Mouse (Mus musculus) hindbrain, postnatal 0 days (tissue): ENCODE data around the gene Ppp1ca. TPM values are rescaled to one million over a fixed set of nuclear protein-coding genes. Genes with fewer than 3 reads are reported as not detected.

Experiments
- ATAC-seq: fragments of 200-750 bp; cut with Nextera tagmentation; 2 replicates; pipeline ENCODE4 v1.8.0; 2017; ENCODE audit warnings: mild to moderate bottlenecking, moderate TSS enrichment, moderate library complexity
- DNase-seq: peaks from one replicate; pipeline ENCODE4 v3.0.0-alpha.2; 2015; ENCODE audit warnings: low spot score
- H3K27ac ChIP-seq: fragments of 300-500 bp; sonication (generic); 2 replicates; pipeline ENCODE4 v1.5.1; 2014; ENCODE audit warnings: mild to moderate bottlenecking
- H3K27me3 ChIP-seq: fragments of 300-500 bp; sonication (generic); 2 replicates; pipeline ENCODE4 v1.6.1; 2014; ENCODE audit warnings: low read length, mixed read lengths; ENCODE audit not compliant: insufficient read depth
- H3K36me3 ChIP-seq: fragments of 300-500 bp; sonication (generic); 2 replicates; pipeline ENCODE4 v1.6.1; 2014; ENCODE audit warnings: low read length, mixed read lengths; ENCODE audit not compliant: insufficient read depth
- H3K4me1 ChIP-seq: fragments of 300-500 bp; sonication (generic); 2 replicates; pipeline ENCODE4 v1.6.1; 2014; ENCODE audit warnings: antibody characterized with exemption, low read length, mixed read lengths; ENCODE audit not compliant: insufficient read depth
- H3K4me2 ChIP-seq: fragments of 300-500 bp; sonication (generic); 2 replicates; pipeline ENCODE4 v1.6.1; 2014; ENCODE audit warnings: low read depth, mild to moderate bottlenecking, low read length, moderate library complexity, mixed read lengths
- H3K4me3 ChIP-seq: fragments of 300-500 bp; sonication (generic); 2 replicates; pipeline ENCODE4 v1.5.1; 2014; ENCODE audit warnings: low read length
- H3K9ac ChIP-seq: fragments of 300-500 bp; sonication (generic); replicated peaks from 2 replicates; pipeline ENCODE4 v1.6.1; 2014; ENCODE audit warnings: mild to moderate bottlenecking, low read length, moderate library complexity, mixed read lengths
- H3K9me3 ChIP-seq: fragments of 300-500 bp; sonication (generic); 2 replicates; pipeline ENCODE4 v1.6.1; 2016; ENCODE audit warnings: low read length, mixed read lengths
- CTCF ChIP-seq: IDR thresholded peaks from 2 replicates; pipeline ENCODE4 v1.5.1; 2016; ENCODE audit warnings: antibody characterized with exemption, control low read depth, low read depth
- WGBS: fragments of 180-500 bp; shearing (Covaris S2); extraction: QIAGEN DNeasy Blood & Tissue Kit; methylation state at CpG from one replicate; pipeline ENCODE4 v1.1.7; 2014; 5-methylcytosine and 5-hydroxymethylcytosine counted together
- polyA plus RNA-seq: library from polyadenylated mRNA; unstranded; fragments of >200 nt; fragmentation: Nextera tagmentation; extraction: Ambion mirVana; gene quantifications from 2 replicates; pipeline ENCODE4 v1.2.1, GENCODE M21; 2015
- total RNA-seq: library from RNA; depleted of rRNA; stranded (reverse); fragments of >200 nt; gene quantifications from 2 replicates; pipeline ENCODE4 v1.2.3, GENCODE M21; 2014

Ppp1ca gene
- total and polyA plus RNA-seq, 2 experiments from 2014 or later, result 564 to 597 TPM

DNA sequence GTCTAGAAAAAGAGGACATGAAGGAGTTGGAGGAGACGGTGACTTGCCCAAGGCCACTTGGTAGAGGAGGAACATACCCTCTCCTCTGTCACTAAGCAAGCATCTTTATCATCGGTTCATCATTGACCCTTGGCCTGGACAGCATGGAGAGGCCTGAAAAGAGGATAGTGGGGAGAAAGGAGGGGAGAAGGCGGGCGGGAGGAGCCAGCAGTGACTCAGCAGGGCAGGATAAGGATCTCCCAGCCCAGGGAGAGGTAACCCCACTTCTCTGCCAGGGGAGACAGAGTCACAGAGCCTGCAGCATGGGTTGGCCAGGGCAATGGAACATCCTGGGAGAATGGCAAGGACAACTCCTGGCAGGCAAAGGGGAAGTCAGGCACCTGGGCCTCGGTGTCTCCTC is 16.7 kb downstream of the Ppp1ca start:
- no peaks in the 10 kb centered on the region for H3K9me3 ChIP-seq
- no peak overlapping the region for H3K9ac ChIP-seq
- H3K27me3 ChIP-seq, result peaks cover 5% of the 10 kb centered on the region; the same call in 1 of the 2 replicates
- H3K4me3 ChIP-seq, result no peak overlapping the region
- ATAC-seq, result no peak
- H3K36me3 ChIP-seq, result no peaks in the 10 kb centered on the region
- no peak for TF ChIP-seq CTCF
- no peak overlapping the region for H3K27ac ChIP-seq
- 75% methylated on average over 5 of the region's 5 CpGs for WGBS
- no peak for DNase-seq
- H3K4me2 ChIP-seq, result no peak overlapping the region
- H3K4me1 ChIP-seq, result no peaks in the 10 kb centered on the region

DNA sequence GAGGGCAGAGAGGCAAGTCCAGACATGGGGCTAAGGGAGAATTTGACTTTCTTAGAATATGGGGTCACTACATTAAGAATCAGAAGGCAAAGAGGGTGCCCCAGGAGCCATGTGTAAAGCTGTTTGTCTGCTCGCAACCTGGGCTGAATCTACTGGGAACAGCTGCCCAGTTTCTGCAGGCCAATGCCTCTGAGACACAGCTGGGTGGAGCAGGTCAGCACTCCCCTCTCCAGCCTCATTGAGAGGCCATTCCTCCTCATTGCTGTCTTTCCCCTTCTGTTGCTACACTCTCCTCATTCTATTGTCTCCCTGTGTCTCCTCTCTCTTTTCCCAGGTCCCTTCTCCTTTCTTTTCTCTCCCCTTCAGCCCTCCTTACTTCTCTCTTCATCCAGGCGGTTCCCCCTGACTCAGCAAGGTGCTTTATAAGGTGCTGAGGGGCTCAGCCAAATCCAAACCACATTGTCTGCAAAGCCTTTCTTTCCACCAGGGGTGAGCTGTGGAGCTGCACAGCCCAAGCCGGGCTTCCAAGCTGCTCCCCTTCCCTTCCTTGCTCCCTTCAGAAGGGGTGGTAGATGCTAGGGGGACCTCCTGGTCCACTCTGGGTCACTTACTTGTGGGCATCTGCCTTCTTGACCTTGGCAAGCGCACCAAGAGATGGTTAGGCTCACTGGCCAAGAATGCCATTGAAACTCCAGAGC is 20.2 kb downstream of the Ppp1ca start:
- H3K27ac ChIP-seq, result no peak overlapping the region
- H3K27me3 ChIP-seq, result peaks cover 12% of the 10 kb centered on the region
- ATAC-seq (no peak), DNase-seq (no peak)
- 35% methylated on average over 4 of the region's 4 CpGs for WGBS
- TF ChIP-seq CTCF, result no peak
- H3K9ac ChIP-seq, result no peak overlapping the region
- H3K4me3 ChIP-seq, result no peak overlapping the region
- peaks cover 16% of the 10 kb centered on the region; the same call in 1 of the 2 replicates for H3K4me1 ChIP-seq
- H3K9me3 ChIP-seq, result no peaks in the 10 kb centered on the region
- no peaks in the 10 kb centered on the region for H3K36me3 ChIP-seq
- H3K4me2 ChIP-seq, result no peak overlapping the region

GRCm38 (mm10) chr19:4213524-4213974 is 21.7 kb downstream of the Ppp1ca start:
- Histone ChIP-seq H3K4me1 (peaks cover 16% of the 10 kb centered on the region; the same call in 1 of the 2 replicates), H3K9me3 (no peaks in the 10 kb centered on the region), H3K9ac (no peak overlapping the region), H3K27me3 (peaks cover 12% of the 10 kb centered on the region), H3K4me3 (peak overlapping the region; percentile 52; the same call in 1 of the 2 replicates), H3K27ac (no peak overlapping the region), H3K36me3 (no peaks in the 10 kb centered on the region), H3K4me2 (peak overlapping the region; percentile 87; the same call in 1 of the 2 replicates)
- 0 out of 2 replicates have a peak, but pooled peaks have one; percentile 22 for ATAC-seq
- no peak for DNase-seq
- WGBS, result 8% methylated on average over 9 of the region's 9 CpGs
- no peak for TF ChIP-seq CTCF

- no peaks in the 10 kb centered on the region for H3K9me3 ChIP-seq
- peaks cover 12% of the 10 kb centered on the region for H3K27me3 ChIP-seq
- TF ChIP-seq CTCF, result no peak
- peak; percentile 52 for ATAC-seq
- under 1% methylated on average over 46 of the region's 49 CpGs for WGBS
- peaks cover 16% of the 10 kb centered on the region; the same call in 1 of the 2 replicates for H3K4me1 ChIP-seq
- peak within 1 kb of the TSS; percentile 52 for H3K4me3 ChIP-seq
- H3K4me2 ChIP-seq, result peak within 1 kb of the TSS; percentile 87
- peak within 1 kb of the TSS; percentile 61 for H3K9ac ChIP-seq
- DNase-seq, result no peak
- no peak within 1 kb of the TSS; the same call in 1 of the 2 replicates for H3K27ac ChIP-seq
- no peaks in the 10 kb centered on the region for H3K36me3 ChIP-seq
Measured at GRCm38 (mm10) chr19:4214071-4214770, 22.4 kb downstream of the Ppp1ca start, which contains the start of the genes Clcf1 and AC109138.7. Gene Clcf1, plus strand, starts transcription at chr19:4214238. Gene AC109138.7, plus strand, starts transcription at chr19:4214357.

- no peaks in the 10 kb centered on the region for H3K9me3 ChIP-seq
- TF ChIP-seq CTCF, result no peak
- under 1% methylated on average over 61 of the region's 81 CpGs for WGBS
- peaks cover 17% of the 10 kb centered on the region; the same call in 1 of the 2 replicates for H3K4me1 ChIP-seq
- peak overlapping the region; percentile 52 for H3K4me3 ChIP-seq
- no peaks in the 10 kb centered on the region for H3K36me3 ChIP-seq
- H3K27me3 ChIP-seq, result peaks cover 12% of the 10 kb centered on the region
- no peak for DNase-seq
- no peak overlapping the region; the same call in 1 of the 2 replicates for H3K27ac ChIP-seq
- peak overlapping the region; percentile 87 for H3K4me2 ChIP-seq
- H3K9ac ChIP-seq, result peak overlapping the region; percentile 61
- ATAC-seq, result peak; percentile 28
Measured at GRCm38 (mm10) chr19:4214771-4215450, 23.0 kb downstream of the Ppp1ca start.

GRCm38 (mm10) chr19:4215451-4215840 is 23.6 kb downstream of the Ppp1ca start:
- H3K4me1 ChIP-seq, result peaks cover 22% of the 10 kb centered on the region; the same call in 1 of the 2 replicates

More at GRCm38 (mm10) chr19:4215451-4215840, 23.6 kb downstream of the Ppp1ca start:
- Histone ChIP-seq H3K9ac (peak overlapping the region; percentile 61; the same call in 1 of the 2 replicates), H3K4me2 (peak overlapping the region; percentile 87), H3K9me3 (no peaks in the 10 kb centered on the region), H3K27ac (no peak overlapping the region; the same call in 1 of the 2 replicates), H3K4me3 (peak overlapping the region; percentile 52), H3K36me3 (no peaks in the 10 kb centered on the region), H3K27me3 (peaks cover 12% of the 10 kb centered on the region)
- no peak for ATAC-seq
- no peak for DNase-seq
- 6% methylated on average over 19 of the region's 21 CpGs for WGBS
- no peak for TF ChIP-seq CTCF
